In the genomic region with DNA sequence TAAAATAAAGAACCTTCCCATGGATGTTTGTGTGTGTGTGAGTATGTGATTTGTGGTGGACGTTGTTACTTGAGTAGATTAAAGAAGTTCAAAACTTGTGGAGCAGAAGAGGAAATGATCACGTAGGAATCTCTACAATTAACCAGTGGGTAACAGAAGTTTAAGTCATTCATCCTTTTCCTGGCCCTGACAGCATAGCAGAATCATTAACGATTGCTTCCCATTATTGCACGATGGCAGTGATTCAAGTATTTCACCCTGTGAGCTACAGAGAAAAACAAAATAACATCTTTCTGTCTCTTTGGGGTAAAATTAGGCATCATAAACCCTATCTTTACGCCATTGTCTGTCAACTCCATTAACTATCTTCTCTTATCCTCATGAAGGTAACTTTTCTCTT, we compare ENCODE assay signal across 18 mouse cellular contexts. TPM values are rescaled to one million over a fixed set of nuclear protein-coding genes. Genes with fewer than 3 reads are reported as not detected.
A peak's percentile ranks its signal among the peaks of the same experiment; 100 is the strongest.
DNase-seq lines count a peak whose midpoint lies in the region; ATAC-seq and TF ChIP-seq lines count a peak whose summit lies in the region.
"Had no signal": no experiment of that assay in that cellular context is flagged by ENCODE, and none has a peak within 500 bp of the region (broad histone marks: within the 10 kb centered on the region; RNA-seq: fewer than 3 reads in every experiment).

No protein-coding gene starts in this region.

- no peak for DNase-seq in heart, embryonic 10.5 days (ENCODE audit: low spot score)
- peak; percentile 33 to 35 for DNase-seq in kidney, postnatal 36 days
- peak; percentile 50 for DNase-seq in Muller cell, postnatal 12 days (ENCODE audit: inconsistent ontology term)
- no peak for DNase-seq in thymus, adult 2 months
- DNase-seq: adrenal gland, adult 2 months; cerebellum, adult 18-20 months; cerebellum, postnatal 36 days; midbrain, embryonic 14.5 days; right cerebral cortex, postnatal 25 days had no signal

- no peaks in the 10 kb centered on the region for H3K36me3 ChIP-seq in heart, embryonic 14.5 days (ENCODE audit: control insufficient read depth, insufficient read depth, low read length)
- no peaks in the 10 kb centered on the region for H3K36me3 ChIP-seq in heart, embryonic 10.5 days
- H3K36me3 ChIP-seq in kidney, embryonic 14.5 days (ENCODE audit: control insufficient read depth, insufficient read depth, low read length): no peaks in the 10 kb centered on the region
- no peaks in the 10 kb centered on the region for H3K36me3 ChIP-seq in thymus, adult 2 months (ENCODE audit: control insufficient read depth, insufficient read depth, low read length)
- H3K36me3 ChIP-seq: forebrain, embryonic 15.5 days; hindbrain, embryonic 13.5 days; liver, embryonic 15.5 days; neural tube, embryonic 15.5 days had no signal

- no peaks in the 10 kb centered on the region for H3K9me3 ChIP-seq in heart, embryonic 14.5 days (ENCODE audit: control insufficient read depth, low read length)
- no peaks in the 10 kb centered on the region for H3K9me3 ChIP-seq in heart, embryonic 10.5 days
- H3K9me3 ChIP-seq in kidney, embryonic 14.5 days (ENCODE audit: control insufficient read depth, low read length): no peaks in the 10 kb centered on the region
- H3K9me3 ChIP-seq: forebrain, embryonic 15.5 days; hindbrain, embryonic 13.5 days; liver, embryonic 15.5 days; neural tube, embryonic 15.5 days had no signal

- H3K4me3 ChIP-seq in heart, embryonic 14.5 days (ENCODE audit: control insufficient read depth in 1 of 2, insufficient read depth in 1 of 2, low read depth in 1 of 2, low read length in 2 of 2): no peak overlapping the region
- no peak overlapping the region for H3K4me3 ChIP-seq in heart, embryonic 10.5 days
- no peak overlapping the region for H3K4me3 ChIP-seq in kidney, embryonic 14.5 days (ENCODE audit: low read length)
- H3K4me3 ChIP-seq in brown adipose tissue, adult 24 weeks (ENCODE audit: insufficient read depth, low read depth, low read length): no peak overlapping the region
- no peak overlapping the region for H3K4me3 ChIP-seq in thymus, adult 2 months (ENCODE audit: control insufficient read depth, insufficient read depth, low read length)
- H3K4me3 ChIP-seq: forebrain, embryonic 15.5 days; hindbrain, embryonic 13.5 days; left cerebral cortex, adult 2 months; liver, embryonic 15.5 days; myocyte; neural tube, embryonic 15.5 days had no signal

- no peak overlapping the region for H3K4me2 ChIP-seq in heart, embryonic 14.5 days (ENCODE audit: low read length)
- H3K4me2 ChIP-seq in kidney, embryonic 14.5 days (replicated peaks; ENCODE audit: low read depth, low read length): no peak overlapping the region
- H3K4me2 ChIP-seq: forebrain, embryonic 15.5 days; hindbrain, embryonic 13.5 days; liver, embryonic 15.5 days; neural tube, embryonic 15.5 days had no signal

- TF ChIP-seq POLR2A in thymus, adult 2 months (IDR thresholded peaks at IDR 0.05; ENCODE audit: control insufficient read depth, extremely low read depth, insufficient read depth, low read length, poor library complexity): no peak

- 58% methylated on average over 5 of the region's 5 CpGs for WGBS in heart, embryonic 14.5 days
- 84% methylated on average over 5 of the region's 5 CpGs for WGBS in heart, embryonic 10.5 days
- WGBS in kidney, embryonic 14.5 days: 43% methylated on average over 5 of the region's 5 CpGs
- WGBS in thymus, adult 2 months: 63% methylated on average over 5 of the region's 5 CpGs

- H3K27me3 ChIP-seq in heart, embryonic 14.5 days (ENCODE audit: control insufficient read depth, insufficient read depth, low read length): no peaks in the 10 kb centered on the region
- H3K27me3 ChIP-seq in heart, embryonic 10.5 days (ENCODE audit: insufficient read depth, poor library complexity, severe bottlenecking): no peaks in the 10 kb centered on the region
- H3K27me3 ChIP-seq in kidney, embryonic 14.5 days (ENCODE audit: control insufficient read depth, insufficient read depth, low read length): no peaks in the 10 kb centered on the region
- no peaks in the 10 kb centered on the region for H3K27me3 ChIP-seq in thymus, adult 2 months (ENCODE audit: control insufficient read depth, insufficient read depth, low read length)
- H3K27me3 ChIP-seq: forebrain, embryonic 15.5 days; hindbrain, embryonic 13.5 days; liver, embryonic 15.5 days; neural tube, embryonic 15.5 days had no signal

- no peak overlapping the region for H3K9ac ChIP-seq in heart, embryonic 14.5 days (ENCODE audit: low read length)
- no peak overlapping the region for H3K9ac ChIP-seq in kidney, embryonic 14.5 days (ENCODE audit: low read depth, low read length)
- H3K9ac ChIP-seq: forebrain, embryonic 15.5 days; hindbrain, embryonic 13.5 days; liver, embryonic 15.5 days; neural tube, embryonic 15.5 days had no signal

- peaks cover 2 to 24% of the 10 kb centered on the region in 2 experiments for H3K4me1 ChIP-seq in heart, embryonic 14.5 days (ENCODE audit: control insufficient read depth in 2 of 2, insufficient read depth in 2 of 2, low read length in 2 of 2)
- H3K4me1 ChIP-seq in heart, embryonic 10.5 days: peaks cover 4% of the 10 kb centered on the region; the same call in 1 of the 2 replicates
- H3K4me1 ChIP-seq in kidney, embryonic 14.5 days (ENCODE audit: control insufficient read depth, insufficient read depth, low read length): no peaks in the 10 kb centered on the region
- H3K4me1 ChIP-seq in brown adipose tissue, adult 24 weeks (ENCODE audit: control insufficient read depth, insufficient read depth, insufficient read length, low read length): peaks cover 6% of the 10 kb centered on the region
- no peaks in the 10 kb centered on the region for H3K4me1 ChIP-seq in thymus, adult 2 months (replicated peaks; ENCODE audit: control insufficient read depth, insufficient read depth, low read length)
- H3K4me1 ChIP-seq: forebrain, embryonic 15.5 days; hindbrain, embryonic 13.5 days; liver, embryonic 15.5 days; neural tube, embryonic 15.5 days had no signal

- no peak for ATAC-seq in heart, embryonic 14.5 days (ENCODE audit: insufficient number of reproducible peaks, insufficient read depth, low FRiP score, low read depth)
- no peak for ATAC-seq in kidney, embryonic 14.5 days (ENCODE audit: low FRiP score, low TSS enrichment)
- ATAC-seq: forebrain, embryonic 15.5 days had no signal

- peak overlapping the region; percentile 92 to 93; a peak in 3 of 4 replicates for H3K27ac ChIP-seq in heart, embryonic 14.5 days (replicated peaks in 1 of 2; ENCODE audit: control insufficient read depth in 1 of 2, insufficient read depth in 1 of 2, low read depth in 2 of 2, low read length in 2 of 2)
- no peak overlapping the region for H3K27ac ChIP-seq in heart, embryonic 10.5 days
- no peak overlapping the region for H3K27ac ChIP-seq in kidney, embryonic 14.5 days (ENCODE audit: low read depth, low read length)
- peak overlapping the region; percentile 99 for H3K27ac ChIP-seq in brown adipose tissue, adult 24 weeks (replicated peaks; ENCODE audit: low read depth, low read length)
- no peak overlapping the region for H3K27ac ChIP-seq in thymus, adult 2 months (ENCODE audit: control insufficient read depth, insufficient read depth, low read length)
- H3K27ac ChIP-seq: forebrain, embryonic 15.5 days; hindbrain, embryonic 13.5 days; left cerebral cortex, adult 2 months; liver, embryonic 15.5 days; neural tube, embryonic 15.5 days had no signal

- no peak for TF ChIP-seq CTCF in thymus, adult 2 months (IDR thresholded peaks at IDR 0.05; ENCODE audit: borderline replicate concordance, control insufficient read depth, extremely low read depth, insufficient read depth, low read length, poor library complexity)

RNA-seq across cellular contexts. Expression of a gene that starts 45.3 kb away (rescaled TPM):
- 149 TPM in 2 replicates for polyA plus RNA-seq in heart, embryonic 14.5 days (2014; fragmentation: Nextera tagmentation; extraction: Ambion mirVana)
- 19.3 and 33.8 TPM in 2 replicates for polyA plus RNA-seq in heart, embryonic 10.5 days (2016; fragmentation: Nextera tagmentation; extraction: Ambion mirVana)
- polyA plus RNA-seq in kidney, embryonic 14.5 days (2014; fragmentation: Nextera tagmentation; extraction: Ambion mirVana): 6.8 and 7.7 TPM in 2 replicates
- 1,463 and 1,631 TPM in 2 replicates for polyA plus RNA-seq in brown adipose tissue, adult 24 weeks (2012; ENCODE audit: insufficient read depth, insufficient read length, missing spikeins)
- polyA plus RNA-seq in thymus, adult 2 months (2012; rRNA removed): 9.4 and 17.0 TPM in 2 replicates

Comparison
In these comparisons a context has a peak if more than half of its experiments do, and no peak if none do; other contexts are left out.
1. H3K27ac ChIP-seq: peak in heart, embryonic 14.5 days (2 of 2) and brown adipose tissue, adult 24 weeks (single experiment); none in heart, embryonic 10.5 days (single experiment), kidney, embryonic 14.5 days (single experiment) and thymus, adult 2 months (single experiment).
2. DNase-seq: peak in kidney, postnatal 36 days (2 of 2) and Muller cell, postnatal 12 days (single experiment); none in heart, embryonic 10.5 days (single experiment) and thymus, adult 2 months (single experiment).